Mouse (Mus musculus): Measurements from ENCODE around the gene Auts2.
A peak's percentile ranks its signal among the peaks of the same experiment; 100 is the strongest.

The Auts2 gene

GRCm38 (mm10) chr5:131537155-131537830 is 1005.9 kb downstream of the Auts2 start:
- peak; percentile 68 for DNase-seq

DNA sequence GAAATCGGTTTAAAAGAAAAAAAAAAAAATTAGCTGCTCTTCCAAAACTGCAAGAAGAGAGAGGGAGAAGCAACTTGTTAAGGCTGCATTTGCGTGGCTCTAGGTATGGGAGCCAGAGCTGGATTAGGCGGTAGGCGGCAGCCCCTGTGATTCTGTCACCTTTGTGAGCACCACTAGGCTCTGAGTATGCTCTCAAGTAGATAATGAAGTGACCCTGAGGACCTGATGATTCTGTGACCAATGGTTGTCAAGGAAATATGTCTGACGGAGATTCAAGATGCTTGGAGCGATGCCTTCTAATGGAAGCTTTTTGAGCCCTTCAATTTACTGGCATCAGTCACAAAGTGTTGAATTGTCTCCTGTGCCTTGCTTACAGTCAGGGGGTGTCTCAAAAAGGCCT is 1007.4 kb downstream of the Auts2 start:
- peak; percentile 40 for DNase-seq

DNA sequence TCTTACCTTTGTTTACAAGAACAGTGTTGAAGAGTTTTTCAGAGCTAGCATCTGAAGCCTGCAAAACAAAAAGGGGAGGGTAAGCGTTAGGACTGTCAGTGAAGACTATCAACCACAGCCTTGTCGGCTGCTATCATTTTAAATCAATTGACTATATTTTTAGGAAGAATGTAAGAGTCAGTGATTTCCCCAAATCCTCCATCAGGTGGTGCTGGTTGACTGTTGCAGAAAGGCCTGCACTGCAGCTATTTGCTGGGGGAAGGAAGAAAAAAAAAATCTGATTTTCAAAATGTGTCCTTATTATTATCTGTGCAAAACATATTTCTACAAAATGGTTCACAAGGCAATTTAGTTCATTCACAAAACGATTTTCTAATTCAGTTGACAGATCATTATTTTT is 1009.3 kb downstream of the Auts2 start:
- DNase-seq, result peak; percentile 70

GRCm38 (mm10) chr5:131531744-131532552 is 1011.2 kb downstream of the Auts2 start:
- no peak for DNase-seq

- no peak for DNase-seq
Measured at GRCm38 (mm10) chr5:131530828-131531227, 1012.3 kb downstream of the Auts2 start.

DNA sequence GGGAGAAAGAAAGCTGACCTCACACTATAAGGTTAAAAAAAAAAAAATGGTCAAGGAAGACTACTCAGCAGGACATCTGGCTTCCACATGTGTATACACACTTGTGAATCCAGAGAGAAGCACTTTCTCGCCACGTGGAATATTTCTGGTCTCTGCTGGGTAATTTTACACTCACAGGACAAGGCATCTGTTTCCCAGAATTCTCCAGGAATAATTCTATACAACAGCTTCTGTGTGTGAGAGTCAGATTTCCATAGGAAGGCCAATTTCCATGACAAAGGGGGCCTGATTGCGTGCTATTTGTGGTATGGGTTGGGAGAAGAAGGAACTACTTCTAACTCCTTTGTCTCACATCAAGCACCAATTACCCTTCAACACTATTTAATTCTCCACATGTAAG is 1016.5 kb downstream of the Auts2 start:
- peak; percentile 25 for DNase-seq

GRCm38 (mm10) chr5:131524900-131525465 is 1018.2 kb downstream of the Auts2 start:
- DNase-seq, result no peak

- DNase-seq, result no peak
Measured at GRCm38 (mm10) chr5:131519560-131519959, 1023.6 kb downstream of the Auts2 start.

GRCm38 (mm10) chr5:131517677-131518076 is 1025.5 kb downstream of the Auts2 start:
- DNase-seq, result no peak

DNA sequence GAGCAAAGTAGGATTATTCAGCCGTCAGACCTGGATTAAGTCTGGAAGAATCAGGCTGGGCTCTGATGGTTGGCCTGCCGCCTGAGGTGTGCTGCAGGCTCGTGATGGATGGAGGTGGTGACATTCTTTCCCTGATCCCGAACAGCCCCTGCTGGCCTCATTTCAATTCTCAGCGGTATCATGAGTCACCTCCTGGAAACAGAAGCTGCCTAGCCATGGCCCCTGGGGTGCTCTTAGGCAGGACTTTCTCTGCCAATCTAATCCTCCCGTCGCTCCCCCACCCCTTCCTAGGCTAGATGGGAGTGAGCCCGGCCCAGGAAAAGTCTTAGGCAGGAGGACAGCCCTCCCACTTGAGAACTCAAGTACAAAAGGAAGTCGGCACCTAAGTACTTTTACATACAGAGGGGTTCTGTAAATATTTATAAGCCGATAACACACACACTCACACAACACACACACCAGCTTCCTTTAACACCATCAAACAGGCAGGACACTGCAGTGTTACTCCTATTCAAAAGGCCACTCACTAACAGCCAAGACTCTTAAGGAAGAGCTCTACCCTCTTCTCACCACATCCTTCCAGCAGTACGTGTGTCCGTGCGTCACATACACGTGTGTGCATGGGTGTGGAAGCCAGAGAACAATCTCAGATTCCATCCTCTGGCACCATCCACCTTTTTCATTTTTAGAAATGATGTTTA is 1027.3 kb downstream of the Auts2 start:
- no peak for DNase-seq

DNA sequence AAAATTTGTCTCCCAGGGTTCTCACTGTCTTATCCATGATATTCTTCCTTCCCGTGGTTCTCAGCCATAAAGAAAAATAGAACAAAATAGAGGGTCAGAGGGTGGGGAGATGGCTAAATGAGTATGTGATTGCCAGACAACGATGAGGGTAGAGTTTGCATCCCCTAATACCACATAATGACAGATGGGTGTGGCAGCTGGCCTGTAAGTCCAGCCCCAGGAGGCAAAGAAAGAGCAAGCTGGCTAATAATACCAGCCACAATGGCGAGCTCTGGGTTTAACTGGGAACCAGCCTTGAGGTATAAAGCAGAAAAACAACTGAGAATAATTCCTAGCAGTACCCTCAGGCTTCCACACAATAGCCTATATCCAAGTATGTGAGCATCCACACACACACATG is 1029.4 kb downstream of the Auts2 start:
- DNase-seq, result peak; percentile 44

- no peak for DNase-seq
Measured at GRCm38 (mm10) chr5:131512617-131513016, 1030.5 kb downstream of the Auts2 start.

DNA sequence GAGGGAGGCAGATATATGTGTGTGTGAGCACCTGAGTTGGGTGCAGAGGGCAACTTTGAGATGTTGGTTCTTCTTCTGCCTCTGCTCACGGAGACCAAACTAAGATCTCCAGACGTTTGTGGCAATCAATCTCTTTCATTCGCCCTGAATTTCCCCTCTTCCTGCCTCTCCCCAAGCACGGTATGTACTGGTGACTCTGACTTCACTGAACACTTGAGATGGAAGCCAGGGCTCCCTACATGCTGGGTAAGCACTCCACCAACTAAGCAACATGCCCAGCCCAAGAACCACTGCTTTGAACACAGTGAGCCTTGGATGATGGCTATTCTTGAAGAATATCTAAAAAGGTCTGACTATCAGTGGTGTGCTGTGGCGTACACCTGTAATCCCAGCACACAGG is 1032.5 kb downstream of the Auts2 start:
- no peak for DNase-seq

DNA sequence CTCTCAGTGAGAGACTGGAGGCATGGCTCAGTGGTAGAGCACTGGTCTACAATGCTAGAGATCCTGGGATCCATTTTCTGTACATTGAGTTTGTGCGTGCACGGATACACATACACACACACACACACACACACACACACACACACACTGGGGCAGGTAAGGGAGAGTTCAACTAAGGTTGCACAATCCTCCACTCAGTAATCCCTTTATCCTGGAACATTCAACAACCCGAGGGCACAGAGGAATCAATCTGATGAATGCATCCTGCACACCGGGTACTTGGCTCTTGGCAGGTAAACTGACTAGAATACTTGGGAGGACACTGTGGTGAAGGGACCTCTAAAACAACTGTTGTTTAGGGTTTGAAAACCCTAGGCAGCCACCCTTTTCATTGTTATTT is 1033.8 kb downstream of the Auts2 start:
- DNase-seq, result no peak

GRCm38 (mm10) chr5:131498865-131499264 is 1044.3 kb downstream of the Auts2 start:
- DNase-seq, result no peak

GRCm38 (mm10) chr5:131496517-131497216 is 1046.5 kb downstream of the Auts2 start:
- DNase-seq, result no peak

DNA sequence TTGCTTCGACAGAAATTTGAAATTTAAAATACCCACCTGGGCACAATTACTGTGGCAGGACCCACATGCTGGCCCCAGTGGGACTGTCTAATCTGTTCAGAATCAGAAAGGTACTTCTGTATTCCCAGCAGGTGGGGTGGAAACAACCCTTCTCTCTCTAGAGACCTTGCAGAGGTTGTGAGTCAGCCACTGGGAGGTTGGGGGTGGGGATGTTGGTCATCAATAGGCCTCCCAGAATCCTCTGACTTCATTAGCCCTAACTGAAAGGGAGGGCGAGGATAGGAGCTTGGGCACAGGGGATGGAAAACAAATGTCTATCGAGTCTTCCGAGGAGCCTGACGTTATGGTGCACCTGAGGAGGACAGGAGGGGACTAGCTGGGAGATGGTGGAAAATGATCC is 1048.6 kb downstream of the Auts2 start:
- DNase-seq, result no peak

DNA sequence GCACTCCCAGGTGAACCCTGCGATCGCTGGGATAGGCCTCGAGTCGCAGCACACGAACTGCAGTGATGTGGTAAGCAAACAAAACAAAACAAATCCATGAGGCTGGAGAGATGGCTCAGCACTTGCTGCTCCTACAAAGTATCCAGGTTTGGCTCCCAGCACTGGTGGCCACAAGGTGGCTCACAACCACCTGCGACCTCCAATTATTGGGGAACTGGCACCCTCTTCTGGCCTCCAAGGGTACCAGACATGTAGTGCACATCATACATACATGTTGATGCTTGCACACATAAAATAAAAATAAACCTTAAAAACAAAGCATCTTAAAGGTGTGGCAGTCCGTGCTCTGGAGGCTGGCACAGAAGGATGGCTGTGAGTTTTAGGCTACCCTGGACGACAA is 1050.6 kb downstream of the Auts2 start:
- DNase-seq, result no peak

GRCm38 (mm10) chr5:131491843-131492242 is 1051.3 kb downstream of the Auts2 start:
- DNase-seq, result no peak

GRCm38 (mm10) chr5:131490811-131491210 is 1052.3 kb downstream of the Auts2 start:
- DNase-seq, result no peak

DNA sequence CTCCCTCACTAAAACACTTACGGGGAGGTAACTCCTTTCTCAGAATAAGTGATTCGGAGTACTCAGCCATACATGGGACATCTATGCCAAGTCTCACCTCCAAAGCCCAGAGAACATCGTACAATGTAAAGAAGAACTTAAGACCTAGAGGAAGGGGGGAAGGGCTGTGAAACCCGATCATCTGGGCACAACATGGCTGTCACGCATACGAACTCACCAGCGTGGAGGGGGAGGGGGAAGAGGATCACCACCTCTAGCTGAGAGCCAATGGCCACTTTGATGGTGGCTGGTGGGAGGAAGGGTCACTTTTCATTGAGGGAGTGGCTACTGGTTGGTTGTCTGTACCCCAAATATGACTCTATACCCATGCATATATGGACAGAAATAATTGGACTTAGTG is 1053.3 kb downstream of the Auts2 start:
- no peak for DNase-seq

- no peak for DNase-seq
Measured at GRCm38 (mm10) chr5:131486527-131486926, 1056.6 kb downstream of the Auts2 start.

DNA sequence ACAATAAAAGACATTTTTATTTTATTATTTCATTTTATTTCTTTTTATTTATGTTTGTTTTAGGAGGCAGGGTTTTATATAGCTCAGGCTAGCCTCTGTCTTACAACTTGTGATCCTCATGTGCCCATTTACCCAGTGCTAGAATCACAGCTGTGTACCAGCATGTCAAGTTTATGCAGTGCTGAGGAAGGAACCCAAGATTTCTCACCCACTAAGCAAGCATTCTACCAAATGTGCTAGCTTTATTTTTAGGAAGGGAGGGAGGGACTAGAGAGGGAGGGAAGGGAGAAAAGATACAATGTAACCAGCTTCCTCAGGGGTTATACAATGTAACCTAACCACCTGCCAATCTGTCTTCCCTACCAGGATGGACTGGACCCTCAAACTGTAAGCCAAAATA is 1067.9 kb downstream of the Auts2 start:
- DNase-seq, result no peak

Measured in retina, postnatal 1 day (tissue).